1 mouse cellular context compared by ENCODE assay signal in the genomic region with DNA sequence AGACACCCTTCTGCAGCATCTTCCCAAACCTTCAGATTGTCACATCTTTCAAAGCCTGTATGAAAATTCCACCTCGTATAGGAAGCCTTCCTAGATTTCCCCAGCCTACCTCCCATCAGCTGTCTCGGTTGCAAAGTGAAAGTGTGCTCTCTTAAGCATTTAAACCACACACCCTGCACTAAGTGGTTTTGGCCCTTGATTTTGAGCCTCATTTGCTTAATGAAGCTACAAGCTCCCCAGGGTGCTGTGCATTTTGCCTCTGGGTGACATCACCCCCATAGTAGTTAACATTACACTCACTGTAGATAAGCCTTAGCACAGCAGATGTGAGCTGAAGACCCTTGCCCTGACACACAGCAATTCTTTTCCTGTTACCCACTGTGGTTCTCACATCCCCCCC.
TF ChIP-seq lines count a peak whose summit lies in the region.

No protein-coding gene starts in this region.

TF ChIP-seq in CH12.LX, 34 proteins besides CTCF, POLR2A, EP300 and RAD21 (continued from another document):
- TF ChIP-seq GABPA (IDR thresholded peaks at IDR 0.05; ENCODE audit: insufficient replicate concordance, low read depth, low read length): no peak
- no peak for TF ChIP-seq UBTF (IDR thresholded peaks at IDR 0.05; ENCODE audit: low read depth, low read length)
- TF ChIP-seq MAZ (IDR thresholded peaks at IDR 0.05; ENCODE audit: low read depth, low read length): no peak
- no peak for TF ChIP-seq POLR2AphosphoS2 (IDR thresholded peaks at IDR 0.05; ENCODE audit: low read depth, low read length)
- TF ChIP-seq MYC (IDR thresholded peaks at IDR 0.05; ENCODE audit: low read depth, low read length): no peak
- no peak for TF ChIP-seq TBP (conservative IDR thresholded peaks at IDR 0.05; ENCODE audit: low read depth, low read length)
- no peak for TF ChIP-seq TCF12 (IDR thresholded peaks at IDR 0.05; ENCODE audit: low read depth, low read length)
- no peak for TF ChIP-seq USF2 (conservative IDR thresholded peaks at IDR 0.05; ENCODE audit: low read depth, low read length)
- TF ChIP-seq SIN3A (IDR thresholded peaks at IDR 0.05; ENCODE audit: low read length): peak; percentile 39; the same call in 1 of the 2 replicates
- no peak for TF ChIP-seq ZC3H11A (IDR thresholded peaks at IDR 0.05; ENCODE audit: low read depth, low read length)
- TF ChIP-seq RCOR1 (conservative IDR thresholded peaks at IDR 0.05; ENCODE audit: low read depth, low read length): no peak
- peak; percentile 56 for TF ChIP-seq ETS1 (conservative IDR thresholded peaks at IDR 0.05; ENCODE audit: low read depth, low read length)
- TF ChIP-seq ELF1 (IDR thresholded peaks at IDR 0.05; ENCODE audit: low read depth, low read length): no peak
- no peak for TF ChIP-seq ZMIZ1 (IDR thresholded peaks at IDR 0.05; ENCODE audit: low read depth, low read length)
- no peak for TF ChIP-seq NELFE (IDR thresholded peaks at IDR 0.05; ENCODE audit: low read depth, low read length)
- TF ChIP-seq HCFC1 (IDR thresholded peaks at IDR 0.05; ENCODE audit: low read depth, low read length): no peak
- TF ChIP-seq BHLHE40 (IDR thresholded peaks at IDR 0.05; ENCODE audit: low read depth, low read length): peak; percentile 47; the same call in 1 of the 2 replicates
- 0 out of 2 replicates have a peak, but pooled peaks have one; percentile 11 for TF ChIP-seq JUN (IDR thresholded peaks at IDR 0.05; ENCODE audit: insufficient read depth, low read depth, low read length)
- TF ChIP-seq MAFK (IDR thresholded peaks at IDR 0.05; ENCODE audit: insufficient replicate concordance, low read length): no peak
- no peak for TF ChIP-seq CHD2 (IDR thresholded peaks at IDR 0.05; ENCODE audit: low read length)
- TF ChIP-seq E2F4 (IDR thresholded peaks at IDR 0.05; ENCODE audit: insufficient replicate concordance, low read depth, low read length): no peak
- no peak for TF ChIP-seq MAX (IDR thresholded peaks at IDR 0.05; ENCODE audit: low read length)
- no peak for TF ChIP-seq SMC3 (IDR thresholded peaks at IDR 0.05; ENCODE audit: low read depth, low read length)
- TF ChIP-seq KAT2A (IDR thresholded peaks at IDR 0.05; ENCODE audit: insufficient replicate concordance, low read length): no peak
